In the genomic region with DNA sequence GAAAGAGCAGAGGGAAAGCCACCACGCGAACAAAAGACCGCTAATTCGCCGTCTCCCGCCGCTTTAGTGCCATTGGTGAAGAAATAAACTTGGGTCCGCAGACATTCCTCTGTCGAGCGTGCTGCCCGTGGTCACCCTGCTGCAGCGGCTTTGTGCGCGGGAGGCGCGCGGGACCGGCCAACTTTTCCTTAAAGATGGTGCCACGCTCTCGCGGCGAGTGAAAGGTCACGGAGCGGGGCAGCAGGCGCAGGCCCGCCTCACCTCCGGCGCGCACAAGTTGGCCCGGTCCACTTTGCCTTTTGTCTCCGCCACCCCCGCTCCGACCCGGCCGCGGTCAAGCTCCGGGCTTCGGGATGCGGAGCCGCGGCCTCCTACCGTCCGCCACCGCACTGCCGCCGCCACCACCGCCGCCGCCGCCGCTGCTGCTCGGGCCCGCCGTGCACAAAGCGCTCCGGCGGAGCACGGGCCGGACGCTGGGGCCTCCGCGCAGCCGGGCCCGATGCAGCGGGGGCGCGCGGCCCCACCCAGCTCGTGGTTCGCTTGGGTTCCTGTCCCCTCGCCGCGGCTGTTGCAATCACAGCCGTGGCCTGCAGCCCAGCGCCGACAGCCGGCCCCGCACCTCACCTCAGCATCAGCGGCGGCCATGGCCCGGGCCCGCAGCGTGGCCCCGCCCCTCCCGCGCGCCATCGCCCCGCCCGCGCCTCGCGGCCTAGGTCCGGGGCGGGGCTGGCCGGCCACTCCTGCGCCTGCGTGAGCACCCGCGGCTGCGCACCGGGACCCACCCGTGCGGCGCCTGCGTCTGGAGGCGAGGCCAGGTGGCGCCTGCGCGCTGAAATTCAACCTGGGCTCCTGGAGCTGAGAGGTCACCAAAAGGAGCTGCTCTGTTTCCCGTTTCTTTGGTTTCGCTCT, we compare ENCODE assay signal across 8 mouse cellular contexts. TPM values are rescaled to one million over a fixed set of nuclear protein-coding genes. Genes with fewer than 3 reads are reported as not detected.
DNase-seq lines count a peak whose midpoint lies in the region; ATAC-seq and TF ChIP-seq lines count a peak whose summit lies in the region.

TSS of gene Ehmt1 (minus strand) at position 685 of the 909 bp plus-strand sequence.

- no peaks in the 10 kb centered on the region for H3K4me1 ChIP-seq in bone marrow, adult 2 months (ENCODE audit: control insufficient read depth, insufficient read depth, low read length)
- H3K4me1 ChIP-seq in embryonic facial prominence, embryonic 15.5 days, result peaks cover 11% of the 10 kb centered on the region
- H3K4me1 ChIP-seq in kidney, embryonic 14.5 days (ENCODE audit: control insufficient read depth, insufficient read depth, low read length), result peaks cover 9% of the 10 kb centered on the region
- peaks cover 9% of the 10 kb centered on the region for H3K4me1 ChIP-seq in limb, embryonic 15.5 days

- no peak for TF ChIP-seq CTCF in bone marrow, adult 2 months (IDR thresholded peaks at IDR 0.05; ENCODE audit: control insufficient read depth, insufficient read depth, low read length)

- peak within 1 kb of the TSS; percentile 93 for H3K4me3 ChIP-seq in bone marrow, adult 2 months (replicated peaks; ENCODE audit: control insufficient read depth, low read depth, low read length)
- H3K4me3 ChIP-seq in embryonic facial prominence, embryonic 15.5 days (replicated peaks), result peak within 1 kb of the TSS; percentile 77
- peak within 1 kb of the TSS; percentile 72 for H3K4me3 ChIP-seq in kidney, embryonic 14.5 days (ENCODE audit: low read length)
- H3K4me3 ChIP-seq in limb, embryonic 15.5 days, result peak within 1 kb of the TSS; percentile 92

- H3K9me3 ChIP-seq in embryonic facial prominence, embryonic 15.5 days (replicated peaks), result no peaks in the 10 kb centered on the region
- no peaks in the 10 kb centered on the region for H3K9me3 ChIP-seq in kidney, embryonic 14.5 days (ENCODE audit: control insufficient read depth, low read length)
- H3K9me3 ChIP-seq in limb, embryonic 15.5 days, result no peaks in the 10 kb centered on the region

- no peaks in the 10 kb centered on the region for H3K27me3 ChIP-seq in embryonic facial prominence, embryonic 15.5 days
- H3K27me3 ChIP-seq in kidney, embryonic 14.5 days (ENCODE audit: control insufficient read depth, insufficient read depth, low read length), result no peaks in the 10 kb centered on the region
- no peaks in the 10 kb centered on the region for H3K27me3 ChIP-seq in limb, embryonic 15.5 days

- peak within 1 kb of the TSS; percentile 94 for H3K9ac ChIP-seq in embryonic facial prominence, embryonic 15.5 days
- peak within 1 kb of the TSS; percentile 91 for H3K9ac ChIP-seq in kidney, embryonic 14.5 days (ENCODE audit: low read depth, low read length)
- H3K9ac ChIP-seq in limb, embryonic 15.5 days, result peak within 1 kb of the TSS; percentile 96

- under 1% methylated on average over 112 of the region's 112 CpGs for WGBS in bone marrow, adult 2 months
- under 1% methylated on average over 85 of the region's 112 CpGs for WGBS in embryonic facial prominence, embryonic 15.5 days
- under 1% methylated on average over 65 of the region's 112 CpGs for WGBS in kidney, embryonic 14.5 days
- WGBS in limb, embryonic 15.5 days, result under 1% methylated on average over 99 of the region's 112 CpGs

- peak within 1 kb of the TSS; percentile 86 for H3K27ac ChIP-seq in bone marrow, adult 2 months (ENCODE audit: control insufficient read depth, insufficient read depth, low read depth, low read length, poor library complexity)
- H3K27ac ChIP-seq in embryonic facial prominence, embryonic 15.5 days (replicated peaks), result peak within 1 kb of the TSS; percentile 94
- H3K27ac ChIP-seq in kidney, embryonic 14.5 days (ENCODE audit: low read depth, low read length), result peak within 1 kb of the TSS; percentile 90
- peak within 1 kb of the TSS; percentile 94 for H3K27ac ChIP-seq in limb, embryonic 15.5 days

- peak; percentile 99 for ATAC-seq in embryonic facial prominence, embryonic 15.5 days (ENCODE audit: insufficient number of reproducible peaks, low FRiP score, low TSS enrichment, low read depth)
- peak; percentile 99 for ATAC-seq in kidney, embryonic 14.5 days (ENCODE audit: low FRiP score, low TSS enrichment)
- ATAC-seq in limb, embryonic 15.5 days (ENCODE audit: insufficient number of reproducible peaks, low FRiP score, low TSS enrichment, low read depth), result peak; percentile 97

- H3K4me2 ChIP-seq in embryonic facial prominence, embryonic 15.5 days (replicated peaks), result peak within 1 kb of the TSS; percentile 60
- peak within 1 kb of the TSS; percentile 71 for H3K4me2 ChIP-seq in kidney, embryonic 14.5 days (replicated peaks; ENCODE audit: low read depth, low read length)
- peak within 1 kb of the TSS; percentile 55 for H3K4me2 ChIP-seq in limb, embryonic 15.5 days

- no peaks in the 10 kb centered on the region for H3K36me3 ChIP-seq in embryonic facial prominence, embryonic 15.5 days
- no peaks in the 10 kb centered on the region for H3K36me3 ChIP-seq in kidney, embryonic 14.5 days (ENCODE audit: control insufficient read depth, insufficient read depth, low read length)
- H3K36me3 ChIP-seq in limb, embryonic 15.5 days, result no peaks in the 10 kb centered on the region

- DNase-seq in 416B (ENCODE audit: low read depth), result peak; percentile 90
- DNase-seq in heart, adult 9 months (ENCODE audit: low spot score in 2 of 2), result peak; percentile 94 to 97
- peak; percentile 68 to 87 for DNase-seq in monocyte, adult 2 months (ENCODE audit: low read depth in 1 of 2, low spot score in 2 of 2)
- peak; percentile 94 to 95 for DNase-seq in spleen, postnatal 36 days (ENCODE audit: low spot score in 2 of 2)

- TF ChIP-seq POLR2A in bone marrow, adult 2 months (IDR thresholded peaks at IDR 0.05; ENCODE audit: borderline replicate concordance, control insufficient read depth, low read depth, low read length), result peak; percentile 54; the same call in 1 of the 2 replicates

RNA-seq across cellular contexts. Expression of gene Ehmt1, which starts in this region (rescaled TPM):
- polyA plus RNA-seq in bone marrow, adult 2 months (2011; ENCODE audit: insufficient read depth, insufficient read length, low replicate concordance, missing spikeins), result 18.0 and 31.3 TPM in 2 replicates
- 85.2 and 88.4 TPM in 2 replicates for polyA plus RNA-seq in embryonic facial prominence, embryonic 15.5 days (2015; fragmentation: Nextera tagmentation; extraction: Ambion mirVana)
- 61.3 and 101 TPM in 2 replicates for polyA plus RNA-seq in kidney, embryonic 14.5 days (2014; fragmentation: Nextera tagmentation; extraction: Ambion mirVana)
- polyA plus RNA-seq in limb, embryonic 15.5 days (2015; fragmentation: Nextera tagmentation; extraction: Ambion mirVana), result 79.5 and 85.1 TPM in 2 replicates

Comparison
In these comparisons a context has a peak if more than half of its experiments do, and no peak if none do; other contexts are left out.
1. Peak in every context shown above with its lines: DNase-seq, ATAC-seq, H3K4me3 ChIP-seq and H3K27ac ChIP-seq.